Mouse (Mus musculus) myocyte (in vitro differentiated cells): ENCODE data around the gene Rpl3l. TPM values are rescaled to one million over a fixed set of nuclear protein-coding genes. Genes with fewer than 3 reads are reported as not detected.
"Not testable (repeated sequence)": the region's sequence is repeated elsewhere in the genome, so short reads cannot be mapped to it uniquely, and the experiment has no call there.

Experiments
- H3K27me3 ChIP-seq: one replicate; pipeline ENCODE4 v1.6.1; 2011; ENCODE audit not compliant: control insufficient read depth, insufficient read depth, insufficient read length
- H3K36me3 ChIP-seq: one replicate; pipeline ENCODE4 v1.6.1; 2011; ENCODE audit not compliant: control insufficient read depth, insufficient read depth
- H3K4me2 ChIP-seq: one replicate; pipeline ENCODE4 v1.6.1; 2011; ENCODE audit warnings: low read depth, control low read depth
- H3K4me3 ChIP-seq: one replicate; pipeline ENCODE4 v1.5.1; 2011; ENCODE audit warnings: mild to moderate bottlenecking, control low read depth, moderate library complexity
- H3K79me2 ChIP-seq: one replicate; pipeline ENCODE4 v1.6.1; 2011; ENCODE audit not compliant: control insufficient read depth, insufficient read depth
- H3ac ChIP-seq: one replicate; pipeline ENCODE4 v1.6.1; 2011; ENCODE audit not compliant: control insufficient read depth, insufficient read length
- CEBPB ChIP-seq: IDR thresholded peaks from 2 replicates; pipeline ENCODE4 v1.6.1; 2011; ENCODE audit warnings: mild to moderate bottlenecking, moderate library complexity; ENCODE audit not compliant: poor library complexity, insufficient read depth, severe bottlenecking
- E2F4 ChIP-seq: IDR thresholded peaks from one replicate; pipeline ENCODE4 v1.6.1; 2011; ENCODE audit warnings: mild to moderate bottlenecking, control low read depth, moderate library complexity; ENCODE audit not compliant: insufficient read depth
- MAX ChIP-seq: IDR thresholded peaks from one replicate; pipeline ENCODE4 v1.6.1; 2011; ENCODE audit warnings: low read depth, mild to moderate bottlenecking, control low read depth
- MYOD1 ChIP-seq, 3 experiments: IDR thresholded peaks; one replicate each; pipeline ENCODE4 v1.6.1; 2011; ENCODE audit warnings: control low read depth in 2 of 3, low read depth in 2 of 3, mild to moderate bottlenecking in 2 of 3, moderate library complexity in 1 of 3; ENCODE audit not compliant: insufficient read length in 2 of 3, control insufficient read depth in 1 of 3
- MYOG ChIP-seq, 3 experiments: IDR thresholded peaks; one replicate each; pipeline ENCODE4 v1.6.1; 2011; ENCODE audit warnings: control low read depth in 2 of 3, low read depth in 2 of 3, mild to moderate bottlenecking in 2 of 3; ENCODE audit not compliant: insufficient read length in 2 of 3, control insufficient read depth in 1 of 3, insufficient read depth in 1 of 3
- POLR2A ChIP-seq: IDR thresholded peaks from one replicate; pipeline ENCODE4 v1.6.1; 2011; ENCODE audit warnings: low read depth, mild to moderate bottlenecking, control low read depth, moderate library complexity; ENCODE audit not compliant: insufficient read length
- POLR2AphosphoS2 ChIP-seq: IDR thresholded peaks from one replicate; pipeline ENCODE4 v1.6.1; 2011; ENCODE audit warnings: low read depth, control low read depth; ENCODE audit not compliant: insufficient read length
- REST ChIP-seq: IDR thresholded peaks from one replicate; pipeline ENCODE4 v1.6.1; 2011; ENCODE audit warnings: mild to moderate bottlenecking, control low read depth, moderate library complexity; ENCODE audit not compliant: insufficient read depth, insufficient read length
- SRF ChIP-seq: IDR thresholded peaks from one replicate; pipeline ENCODE4 v1.6.1; 2011; ENCODE audit warnings: low read depth; ENCODE audit not compliant: control insufficient read depth, insufficient read length
- TCF12 ChIP-seq: IDR thresholded peaks from one replicate; pipeline ENCODE4 v1.6.1; 2011; ENCODE audit warnings: mild to moderate bottlenecking, control low read depth; ENCODE audit not compliant: poor library complexity, insufficient read depth, severe bottlenecking
- TCF3 ChIP-seq: IDR thresholded peaks from one replicate; pipeline ENCODE4 v1.6.1; 2011; ENCODE audit warnings: low read depth, control low read depth; ENCODE audit not compliant: insufficient read length
- USF1 ChIP-seq: IDR thresholded peaks from one replicate; pipeline ENCODE4 v1.6.1; 2011; ENCODE audit warnings: low read depth, mild to moderate bottlenecking, control low read depth, moderate library complexity
- polyA plus RNA-seq: library from polyadenylated mRNA; unstranded; fragments of >200 nt; fragmentation: generic; extraction: Trizol; gene quantifications from one replicate; pipeline ENCODE4 v1.2.1, GENCODE M21; 2012; ENCODE audit warnings: missing spikeins

Gene Rpl3l
- polyA plus RNA-seq, 1 experiment, result 1.7 TPM

- H3K4me3 ChIP-seq, result peak overlapping the region; percentile 72
- H3K79me2 ChIP-seq, result peaks cover 16% of the 10 kb centered on the region
- no peaks in the 10 kb centered on the region for H3K36me3 ChIP-seq
- peak overlapping the region; percentile 89 for H3K4me2 ChIP-seq
- H3K27me3 ChIP-seq, result no peaks in the 10 kb centered on the region
- H3ac ChIP-seq, result peak overlapping the region; percentile 5
- TF ChIP-seq POLR2AphosphoS2 (no peak), MYOG (IDR thresholded peaks at IDR 0.05; ENCODE audit: control insufficient read depth in 1 of 3, insufficient read depth in 1 of 3, insufficient read length in 2 of 3, low read depth in 2 of 3) (no peak), MAX (no peak), POLR2A (no peak), E2F4 (no peak), MYOD1 (IDR thresholded peaks at IDR 0.05; ENCODE audit: control insufficient read depth in 1 of 3, insufficient read length in 2 of 3, low read depth in 2 of 3) (no peak), USF1 (no peak), CEBPB (no peak), TCF3 (no peak), SRF (no peak), TCF12 (no peak), REST (no peak)
These were observed 19.7 kb upstream of the Rpl3l start for GRCm38 (mm10) chr17:24707801-24708425.

DNA sequence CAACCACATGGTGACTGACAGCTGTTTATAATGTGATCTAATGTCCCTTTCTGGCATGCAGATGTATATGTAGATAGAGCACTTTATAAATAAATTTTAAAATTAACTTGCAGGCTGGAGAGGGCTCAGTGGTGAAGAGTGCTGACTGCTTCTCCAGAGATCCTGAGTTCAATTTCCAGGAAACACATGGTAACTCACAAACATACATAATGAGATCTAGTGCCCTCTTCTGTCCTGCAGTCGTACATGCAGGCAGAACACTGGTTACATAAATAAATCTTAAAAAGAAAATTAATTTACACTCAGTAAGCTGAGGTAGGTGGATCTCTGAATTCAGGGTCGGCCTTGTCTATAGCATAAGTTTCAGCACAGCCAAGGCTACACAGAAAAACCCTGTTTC, 19.0 kb upstream of the Rpl3l start:
- Histone ChIP-seq H3K27me3 (no peaks in the 10 kb centered on the region), H3K79me2 (peaks cover 16% of the 10 kb centered on the region), H3K4me2 (no peak overlapping the region), H3K4me3 (peak overlapping the region; percentile 72), H3K36me3 (no peaks in the 10 kb centered on the region), H3ac (no peak overlapping the region)
- TF ChIP-seq TCF12 (no peak), MAX (no peak), TCF3 (no peak), MYOD1 (IDR thresholded peaks at IDR 0.05; ENCODE audit: control insufficient read depth in 1 of 3, insufficient read length in 2 of 3, low read depth in 2 of 3) (no peak)

GRCm38 (mm10) chr17:24715556-24715955, 12.1 kb upstream of the Rpl3l start:
- Histone ChIP-seq H3K79me2 (peaks cover 10% of the 10 kb centered on the region), H3ac (no peak overlapping the region), H3K4me3 (no peak overlapping the region), H3K27me3 (no peaks in the 10 kb centered on the region), H3K36me3 (no peaks in the 10 kb centered on the region), H3K4me2 (no peak overlapping the region)
- TF ChIP-seq TCF3 (no peak), MAX (no peak), POLR2A (no peak), POLR2AphosphoS2 (no peak), MYOD1 (IDR thresholded peaks at IDR 0.05; ENCODE audit: control insufficient read depth in 1 of 3, insufficient read length in 2 of 3, low read depth in 2 of 3) (no peak), TCF12 (no peak), CEBPB (no peak), SRF (no peak), E2F4 (no peak), MYOG (IDR thresholded peaks at IDR 0.05; ENCODE audit: control insufficient read depth in 1 of 3, insufficient read depth in 1 of 3, insufficient read length in 2 of 3, low read depth in 2 of 3) (no peak), USF1 (no peak), REST (no peak)

GRCm38 (mm10) chr17:24716166-24716682, 11.4 kb upstream of the Rpl3l start:
- Histone ChIP-seq H3ac (no peak overlapping the region), H3K4me2 (no peak overlapping the region), H3K36me3 (no peaks in the 10 kb centered on the region), H3K27me3 (no peaks in the 10 kb centered on the region), H3K4me3 (no peak overlapping the region), H3K79me2 (peaks cover 14% of the 10 kb centered on the region)
- TF ChIP-seq POLR2AphosphoS2, result peak; percentile 54
- no peak for TF ChIP-seq MAX

- Histone ChIP-seq H3K4me2 (peak within 1 kb of the TSS; percentile 79), H3K36me3 (peaks cover 11% of the 10 kb centered on the region), H3ac (no peak within 1 kb of the TSS), H3K27me3 (no peaks in the 10 kb centered on the region), H3K79me2 (peaks cover 29% of the 10 kb centered on the region), H3K4me3 (peak within 1 kb of the TSS; percentile 77)
- TF ChIP-seq USF1, result no peak
- peak; percentile 57 for TF ChIP-seq POLR2AphosphoS2
These were observed 9.7 kb upstream of the Rpl3l start, which contains the start of the genes Rnf151 and Rps2 for GRCm38 (mm10) chr17:24717943-24718342. Gene Rnf151 (minus strand): TSS chr17:24718063. Gene Rps2 (plus strand): TSS chr17:24718116.

GRCm38 (mm10) chr17:24718938-24719337, 8.7 kb upstream of the Rpl3l start:
- Histone ChIP-seq H3K79me2 (peaks cover 39% of the 10 kb centered on the region), H3K4me3 (peak overlapping the region; percentile 77), H3K4me2 (peak overlapping the region; percentile 79), H3ac (peak overlapping the region; percentile 63), H3K36me3 (peaks cover 11% of the 10 kb centered on the region)
- H3K27me3 ChIP-seq, result not testable (repeated sequence)
